Mouse (Mus musculus): ENCODE data around the gene 4930518I15Rik.
"Not testable (repeated sequence)": the region's sequence is repeated elsewhere in the genome, so short reads cannot be mapped to it uniquely, and the experiment has no call there.

4930518I15Rik gene

GRCm38 (mm10) chr2:156857835-156858234 is at the start of gene 4930518I15Rik:
4930518I15Rik (minus strand) TSS chr2:156857946.
- no peak for DNase-seq (ENCODE audit: low spot score)

GRCm38 (mm10) chr2:156905931-156906330 is 48.2 kb upstream of the 4930518I15Rik start:
- DNase-seq (ENCODE audit: low spot score) = not testable (repeated sequence)

GRCm38 (mm10) chr2:156904976-156905717 is 47.4 kb upstream of the 4930518I15Rik start:
- DNase-seq (ENCODE audit: low spot score) = peak; percentile 69

- no peak for DNase-seq (ENCODE audit: low spot score)
Observed at GRCm38 (mm10) chr2:156903367-156903766, 45.6 kb upstream of the 4930518I15Rik start.

GRCm38 (mm10) chr2:156902411-156902810 is 44.7 kb upstream of the 4930518I15Rik start:
- DNase-seq (ENCODE audit: low spot score) = not testable (repeated sequence)

GRCm38 (mm10) chr2:156901883-156902282 is 44.1 kb upstream of the 4930518I15Rik start:
- DNase-seq (ENCODE audit: low spot score) = no peak

GRCm38 (mm10) chr2:156901344-156901743 is 43.6 kb upstream of the 4930518I15Rik start:
- no peak for DNase-seq (ENCODE audit: low spot score)

- DNase-seq (ENCODE audit: low spot score) = no peak
Observed at GRCm38 (mm10) chr2:156899184-156899583, 41.4 kb upstream of the 4930518I15Rik start.

- DNase-seq (ENCODE audit: low spot score) = no peak
Observed at GRCm38 (mm10) chr2:156898374-156898773, 40.6 kb upstream of the 4930518I15Rik start.

GRCm38 (mm10) chr2:156897034-156897433 is 39.3 kb upstream of the 4930518I15Rik start:
- DNase-seq (ENCODE audit: low spot score) = peak; percentile 26

GRCm38 (mm10) chr2:156896384-156896914 is 38.7 kb upstream of the 4930518I15Rik start:
- DNase-seq (ENCODE audit: low spot score) = no peak

- DNase-seq (ENCODE audit: low spot score) = no peak
Observed at GRCm38 (mm10) chr2:156894496-156895265, 36.9 kb upstream of the 4930518I15Rik start.

- no peak for DNase-seq (ENCODE audit: low spot score)
Observed at GRCm38 (mm10) chr2:156892821-156893220, 35.1 kb upstream of the 4930518I15Rik start.

- no peak for DNase-seq (ENCODE audit: low spot score)
Observed at GRCm38 (mm10) chr2:156892240-156892639, 34.5 kb upstream of the 4930518I15Rik start.

- no peak for DNase-seq (ENCODE audit: low spot score)
Observed at GRCm38 (mm10) chr2:156888490-156888889, 30.7 kb upstream of the 4930518I15Rik start.

GRCm38 (mm10) chr2:156887017-156887416 is 29.3 kb upstream of the 4930518I15Rik start, which contains the start of gene Sla2:
Sla2 (minus strand) TSS chr2:156887192.
- no peak for DNase-seq (ENCODE audit: low spot score)

- DNase-seq (ENCODE audit: low spot score) = no peak
Observed at GRCm38 (mm10) chr2:156886084-156886631, 28.4 kb upstream of the 4930518I15Rik start.

- DNase-seq (ENCODE audit: low spot score) = not testable (repeated sequence)
Observed at GRCm38 (mm10) chr2:156885666-156886065, 27.9 kb upstream of the 4930518I15Rik start.

- DNase-seq (ENCODE audit: low spot score) = no peak
Observed at GRCm38 (mm10) chr2:156884396-156885211, 26.9 kb upstream of the 4930518I15Rik start.

- DNase-seq (ENCODE audit: low spot score) = no peak
Observed at GRCm38 (mm10) chr2:156882431-156883001, 24.8 kb upstream of the 4930518I15Rik start.

- no peak for DNase-seq (ENCODE audit: low spot score)
Observed at GRCm38 (mm10) chr2:156879541-156879940, 21.8 kb upstream of the 4930518I15Rik start.

All from left cerebral cortex, adult 11 months (tissue).